Mouse (Mus musculus) megakaryocyte, embryonic 14.5 days (primary cell): ENCODE results near the gene Amfr.

Experiments used
- FLI1 ChIP-seq: IDR thresholded peaks from 2 replicates; pipeline ENCODE4 v1.6.1; 2012; ENCODE audit warnings: low read length, inconsistent platforms, mixed read lengths
- GATA1 ChIP-seq: IDR thresholded peaks from 3 replicates; pipeline ENCODE4 v1.6.1; 2012; ENCODE audit warnings: mixed read lengths, low read length, inconsistent platforms, borderline replicate concordance

- TF ChIP-seq FLI1 (no peak), GATA1 (no peak)
These were observed 66.2 kb downstream of the Amfr start for GRCm38 (mm10) chr8:93946397-93946796.
